Mouse (Mus musculus) ovary, postnatal 10 days (tissue): ENCODE measurements at regions not wholly inside any gene's neighbourhood (a gene's known extent, or its start where the extent isn't known, plus 50 kb on each side); places are given as distances from the start of the nearest gene placed in this dataset.

Experiments
- DNase-seq: peaks from one replicate; pipeline ENCODE4 v3.0.0; 2022; ENCODE audit warnings: low spot score

DNA sequence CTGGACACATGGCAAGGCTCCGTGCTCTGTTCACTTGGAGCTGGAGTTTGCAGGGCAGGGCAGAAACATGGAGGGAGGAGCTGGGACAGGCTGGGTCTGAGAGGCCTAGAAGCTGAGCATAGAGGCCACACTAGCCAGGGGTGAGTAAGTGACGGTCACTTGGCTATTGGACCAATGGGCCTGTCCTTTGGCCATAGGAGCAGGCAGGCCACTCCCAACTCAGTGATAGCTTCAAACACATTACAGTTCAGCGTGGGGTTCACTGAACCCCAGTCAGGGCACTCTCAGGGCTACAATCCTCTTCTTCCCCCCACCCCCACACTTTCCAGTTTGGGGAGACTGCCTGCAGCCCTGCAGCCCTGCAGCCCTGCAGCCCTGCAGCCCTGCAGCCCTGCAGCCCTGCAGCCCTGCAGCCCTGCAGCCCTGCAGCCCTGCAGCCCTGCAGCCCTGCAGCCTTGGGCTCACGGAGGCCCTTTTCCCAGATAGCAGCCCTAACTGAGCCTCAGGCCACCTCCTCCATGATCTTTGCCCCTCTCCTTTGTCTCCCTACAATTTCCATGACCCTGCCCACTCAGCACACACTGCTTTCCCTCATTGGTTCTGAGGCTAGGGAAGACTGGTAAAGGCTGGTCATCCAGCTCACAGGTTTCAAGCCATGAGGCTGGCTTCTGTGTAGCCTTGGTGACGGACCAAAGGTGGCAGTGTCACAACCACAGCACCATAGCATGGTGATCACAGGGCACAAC, 285.3 kb downstream of the Cdh26 start:
- DNase-seq: no peak

DNA sequence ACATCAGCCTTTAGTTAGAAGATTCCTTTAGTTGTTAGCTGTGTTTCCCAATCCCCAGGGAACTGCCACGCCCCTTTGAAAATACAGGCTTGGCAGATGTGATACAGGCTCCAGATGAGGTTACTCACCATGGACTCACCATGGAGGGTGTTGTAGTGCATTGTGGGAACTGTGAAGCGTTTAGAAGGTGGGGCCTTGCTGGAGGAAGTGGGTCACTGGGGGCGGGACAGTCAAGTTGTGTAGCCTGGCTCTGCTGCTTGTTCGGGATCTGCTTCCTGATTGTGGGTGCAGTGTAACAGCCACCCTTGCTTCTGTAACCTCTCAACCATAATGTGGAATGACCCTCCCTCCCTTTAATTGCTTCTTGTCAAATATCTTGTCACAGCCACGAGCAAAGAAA, 287.7 kb downstream of the Cdh26 start:
- DNase-seq: no peak

DNA sequence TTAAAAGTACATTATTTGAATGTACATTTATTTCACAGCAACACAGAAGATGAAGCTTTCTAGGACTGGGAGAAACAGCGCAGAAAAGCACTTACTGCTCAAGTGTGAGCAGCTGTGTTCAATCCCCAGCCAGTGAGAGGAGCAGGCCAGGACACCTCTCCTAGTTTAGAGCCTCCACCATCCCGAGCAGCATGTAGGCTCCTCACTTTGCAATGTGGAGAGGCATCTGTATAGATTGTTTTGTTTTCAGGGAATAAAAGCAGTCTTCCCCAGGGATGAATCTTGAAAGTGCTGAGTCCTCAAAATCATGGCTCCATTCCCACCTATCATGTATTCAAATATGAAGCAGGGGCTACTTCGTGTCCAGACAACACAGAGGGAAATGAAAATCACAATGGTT, 293.1 kb downstream of the Cdh26 start:
- DNase-seq: no peak

DNA sequence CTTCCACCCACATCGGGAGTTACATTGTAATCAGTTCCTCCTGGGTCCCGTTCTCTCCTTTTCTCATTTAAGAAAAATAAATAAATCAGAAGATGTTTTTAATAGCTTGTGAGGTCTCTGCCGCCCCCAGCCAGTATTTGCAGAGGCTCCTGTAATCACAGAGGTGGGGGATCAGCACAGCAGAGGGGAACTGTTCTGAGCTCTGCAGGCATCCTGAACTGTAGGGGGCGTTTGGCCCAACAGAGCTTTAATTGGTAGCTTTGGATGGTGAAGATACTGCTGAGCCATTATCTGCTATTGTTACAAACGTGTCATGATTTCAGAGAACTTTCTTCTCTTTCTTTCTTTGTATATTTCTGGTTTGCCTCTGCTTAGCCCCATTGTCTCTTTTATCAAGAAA, 293.9 kb downstream of the Cdh26 start:
- DNase-seq: no peak

DNA sequence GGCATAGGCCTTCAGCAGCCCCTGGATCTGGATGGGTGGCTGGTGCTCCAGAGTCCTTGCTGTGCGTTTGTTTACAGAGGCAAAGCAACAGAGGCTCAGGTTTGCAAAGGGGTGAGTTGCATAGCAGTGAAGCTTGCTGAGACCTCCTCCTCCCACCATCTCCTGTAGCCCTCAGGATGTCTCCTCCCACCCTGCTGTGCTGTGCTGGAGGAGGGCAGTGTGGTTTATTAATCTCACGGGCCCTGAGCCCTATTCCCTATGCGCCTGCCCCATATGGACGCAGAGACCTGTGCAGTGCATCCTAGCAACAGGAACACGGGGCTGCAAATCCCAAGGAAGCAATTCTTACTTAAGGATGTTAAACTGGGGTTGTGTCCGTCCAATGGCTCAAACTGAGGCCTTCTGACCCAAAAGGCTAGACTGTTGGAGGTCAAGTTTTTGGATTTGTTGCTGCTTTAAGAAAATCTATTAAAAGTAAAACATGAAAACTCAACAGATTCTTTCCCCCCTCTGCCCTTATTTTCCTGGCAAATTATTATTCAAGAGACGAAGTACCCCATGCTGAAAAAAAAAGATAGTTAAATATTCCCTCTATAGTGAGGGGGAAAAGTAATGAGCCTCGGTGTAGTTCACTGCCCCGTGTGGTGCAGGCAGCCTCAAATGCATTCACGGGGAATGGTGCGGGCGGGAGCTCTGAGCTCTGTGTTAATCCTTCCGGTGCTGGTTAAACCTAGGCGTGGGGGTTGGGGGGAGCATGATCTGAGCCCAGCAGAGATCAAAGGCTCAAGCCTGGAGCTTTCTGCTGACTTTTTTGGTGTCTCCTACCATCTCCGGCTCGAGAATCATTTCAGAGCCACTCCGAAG, 297.8 kb downstream of the Cdh26 start:
- DNase-seq: no peak

DNA sequence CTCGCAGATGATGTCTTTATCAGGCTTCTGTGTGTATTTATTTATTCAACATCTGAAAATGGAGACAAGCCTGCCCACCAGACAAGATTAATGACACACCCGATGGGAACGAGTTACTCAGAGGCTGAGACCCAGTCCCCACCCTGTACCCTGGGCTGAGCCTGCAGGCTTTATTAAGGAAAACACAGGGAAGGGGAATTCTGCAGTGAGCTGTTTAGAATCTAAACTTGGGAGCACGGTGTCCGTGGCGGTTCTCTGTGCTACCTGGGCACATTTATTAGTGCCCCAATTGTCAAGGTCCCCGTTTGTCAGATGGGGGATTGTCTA, 298.4 kb downstream of the Cdh26 start:
- DNase-seq: no peak

DNA sequence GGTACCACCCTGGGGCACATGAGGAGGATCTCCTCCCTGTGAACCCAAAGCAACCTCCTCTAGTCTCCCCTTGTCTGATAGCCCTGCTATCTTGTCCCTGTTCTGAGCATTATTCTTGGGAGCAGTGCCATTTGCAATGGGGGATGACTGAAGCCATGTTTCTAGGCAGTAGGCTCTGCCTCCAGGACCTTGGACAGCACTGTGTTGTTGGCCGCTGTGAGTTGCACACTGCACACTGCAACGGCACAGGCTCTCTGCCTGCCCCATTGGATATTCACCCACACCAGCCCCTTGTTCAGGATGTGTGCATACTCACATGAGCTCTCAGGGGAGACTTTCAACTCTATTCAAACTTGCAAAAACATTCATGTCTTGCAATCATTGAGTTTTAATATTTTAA, 304.8 kb downstream of the Cdh26 start:
- no peak for DNase-seq

DNA sequence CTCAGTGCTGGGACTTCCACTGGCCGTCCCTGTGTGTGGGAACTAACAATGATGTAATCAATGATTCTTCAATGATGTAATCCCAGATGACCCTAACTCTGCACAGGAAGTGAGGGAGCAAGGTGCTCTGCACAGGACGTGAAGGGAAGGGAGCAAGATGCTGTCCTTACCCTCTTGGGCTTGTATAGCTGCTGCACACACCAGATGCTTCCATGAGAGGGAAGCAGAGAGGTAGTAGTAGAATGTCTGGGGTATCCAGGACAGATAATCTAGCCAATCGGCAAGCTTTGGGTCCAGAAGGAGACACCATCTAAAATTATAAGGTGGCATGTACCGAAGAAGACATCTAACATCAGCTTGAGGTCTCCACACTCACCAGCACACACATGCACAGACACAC, 314.3 kb downstream of the Cdh26 start:
- DNase-seq: no peak

DNA sequence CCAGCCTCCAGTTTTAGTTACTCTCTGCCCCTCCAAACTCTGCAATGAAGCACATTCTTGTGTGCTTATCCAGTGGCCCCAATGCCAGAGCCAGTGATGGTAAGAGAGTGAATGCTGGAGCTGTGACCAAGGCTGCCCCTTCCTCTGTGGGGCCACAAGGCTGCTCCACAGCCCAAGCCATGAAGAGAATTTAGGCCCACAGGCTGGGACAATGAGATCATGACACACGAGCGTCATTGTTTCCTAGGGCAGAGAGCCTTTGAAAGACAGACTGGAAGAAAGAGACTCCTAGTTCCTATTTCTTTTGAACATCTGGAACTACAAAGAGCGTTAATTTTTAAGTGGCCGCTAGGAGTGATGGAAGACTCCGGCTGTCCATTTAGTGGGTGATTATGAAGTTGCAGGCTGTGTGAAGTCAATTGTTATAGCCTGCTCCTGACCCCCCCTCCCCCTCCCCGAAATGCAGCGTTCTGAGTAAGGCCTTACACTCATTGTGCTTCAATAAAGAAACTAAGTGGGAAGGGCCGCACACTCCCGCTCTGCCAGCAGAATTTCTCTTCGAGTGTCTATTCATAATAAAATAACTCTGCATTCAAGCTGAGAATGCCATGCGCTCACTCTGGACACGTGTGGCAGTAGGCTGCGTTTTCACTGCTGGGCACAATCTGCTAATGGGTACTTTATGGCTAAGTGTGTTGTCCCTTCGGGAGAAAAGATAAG, 315.1 kb downstream of the Cdh26 start:
- DNase-seq: no peak

DNA sequence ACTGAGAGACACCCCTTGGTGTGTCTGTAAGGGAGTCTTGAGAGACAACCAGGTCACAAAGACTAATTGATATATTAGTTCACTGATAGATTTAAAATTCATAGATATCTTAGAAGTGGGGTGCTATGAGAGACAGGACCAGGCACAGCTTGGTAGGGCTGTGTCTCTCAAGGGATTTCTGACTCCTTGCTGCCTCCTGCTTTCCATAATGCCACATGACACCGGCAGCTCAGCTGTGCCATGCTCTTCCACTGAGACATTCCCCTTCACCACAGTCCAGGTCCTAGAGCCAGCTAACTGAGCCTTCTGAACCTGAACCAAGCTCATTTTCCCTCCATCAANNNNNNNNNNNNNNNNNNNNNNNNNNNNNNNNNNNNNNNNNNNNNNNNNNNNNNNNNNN, 320.9 kb downstream of the Cdh26 start:
- no peak for DNase-seq

DNA sequence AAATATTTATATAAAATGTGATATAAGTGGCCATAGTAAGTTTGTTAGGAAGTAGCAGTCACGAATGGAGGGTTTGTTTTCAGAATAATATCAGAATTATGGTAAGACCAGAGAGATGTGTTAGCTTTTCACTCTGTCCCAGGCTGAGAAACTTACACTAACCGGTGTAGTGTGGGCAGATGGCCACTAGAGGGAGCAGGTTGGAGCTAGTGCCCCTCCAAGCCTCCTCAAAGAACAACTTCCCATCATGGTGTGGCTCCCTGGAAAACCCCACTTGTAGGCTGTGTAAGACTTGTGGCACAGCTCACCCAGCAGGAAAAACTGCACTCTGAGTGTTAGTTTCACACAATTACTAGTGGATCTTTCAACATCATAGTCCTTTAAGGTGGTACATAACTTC, 328.0 kb downstream of the Cdh26 start:
- peak; percentile 31 for DNase-seq

DNA sequence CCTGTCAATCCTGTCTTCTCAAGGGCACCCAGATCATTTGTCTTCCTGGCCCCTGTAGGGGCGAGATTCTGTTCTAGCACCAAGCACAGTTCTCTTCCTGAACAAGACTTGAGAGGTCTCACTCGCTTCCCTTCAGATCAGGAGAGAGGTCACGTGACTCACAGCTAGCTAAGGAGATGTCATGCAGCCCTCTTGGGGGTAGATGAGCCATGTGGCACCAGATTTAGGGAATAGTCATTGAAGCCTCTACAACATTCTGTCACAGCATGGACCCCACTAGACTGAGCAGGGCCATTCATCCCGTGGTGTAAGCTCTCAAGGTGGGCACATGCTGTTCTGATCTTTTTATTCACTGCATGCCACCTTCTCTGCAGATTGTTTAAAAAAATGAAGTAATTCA, 338.2 kb downstream of the Cdh26 start:
- DNase-seq: no peak

DNA sequence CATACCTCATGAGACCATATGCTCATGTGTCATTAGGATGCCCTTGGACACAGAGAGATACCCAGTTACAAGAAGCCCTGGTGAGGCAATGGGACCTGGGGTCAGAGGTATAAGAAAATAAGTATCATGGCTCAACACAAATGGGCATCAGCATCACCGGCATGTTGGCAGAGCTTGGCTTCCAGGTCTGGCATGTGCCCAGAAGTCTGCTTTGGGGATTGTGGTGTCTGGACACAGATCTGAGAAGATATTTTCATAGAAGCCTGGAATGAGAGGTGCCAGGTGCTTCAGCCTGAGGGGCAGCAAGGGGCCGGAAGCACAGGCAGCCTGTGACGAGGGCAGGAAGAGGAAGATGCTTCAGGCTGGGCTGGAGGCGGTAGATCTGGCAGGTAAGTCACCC, 338.7 kb downstream of the Cdh26 start:
- DNase-seq: no peak

DNA sequence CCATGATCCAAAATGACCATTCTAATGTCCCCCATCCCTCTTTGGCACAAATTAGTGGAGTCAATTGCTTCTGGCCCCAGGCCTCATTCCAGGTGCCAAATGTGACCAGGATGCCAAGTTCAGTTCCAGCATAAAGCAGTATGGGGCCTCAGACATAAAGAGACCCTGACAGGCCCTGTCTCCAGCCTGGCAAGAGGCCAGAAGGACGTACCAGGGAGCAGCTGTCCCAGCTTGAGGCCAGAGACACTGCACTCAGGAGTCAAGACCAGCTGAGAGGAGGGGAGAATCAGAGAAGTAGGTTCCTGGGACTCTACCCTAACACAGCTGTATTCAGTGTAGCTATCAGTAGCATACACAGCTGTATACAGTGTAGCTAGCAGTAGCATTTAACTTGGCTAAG, 341.1 kb downstream of the Cdh26 start:
- no peak for DNase-seq

DNA sequence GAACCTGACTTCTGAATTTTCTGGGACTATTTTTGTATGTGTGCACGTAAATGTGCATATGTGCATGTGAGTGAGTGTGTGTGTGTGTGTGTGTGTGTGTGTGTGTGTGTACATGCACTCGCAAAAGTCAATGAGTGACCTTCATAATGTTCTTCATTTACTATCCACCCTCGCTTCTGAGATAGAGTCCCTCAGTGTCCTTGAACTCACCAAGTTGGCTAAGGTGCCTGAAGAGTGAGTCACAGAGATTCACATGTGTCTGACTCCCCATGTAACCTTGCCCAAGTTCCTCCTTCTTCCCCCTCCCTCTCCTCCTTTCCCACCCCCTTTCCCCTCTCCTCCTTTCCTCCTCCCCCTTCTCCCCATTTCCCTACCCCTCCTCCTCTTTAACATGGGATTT, 341.6 kb downstream of the Cdh26 start:
- DNase-seq: no peak

DNA sequence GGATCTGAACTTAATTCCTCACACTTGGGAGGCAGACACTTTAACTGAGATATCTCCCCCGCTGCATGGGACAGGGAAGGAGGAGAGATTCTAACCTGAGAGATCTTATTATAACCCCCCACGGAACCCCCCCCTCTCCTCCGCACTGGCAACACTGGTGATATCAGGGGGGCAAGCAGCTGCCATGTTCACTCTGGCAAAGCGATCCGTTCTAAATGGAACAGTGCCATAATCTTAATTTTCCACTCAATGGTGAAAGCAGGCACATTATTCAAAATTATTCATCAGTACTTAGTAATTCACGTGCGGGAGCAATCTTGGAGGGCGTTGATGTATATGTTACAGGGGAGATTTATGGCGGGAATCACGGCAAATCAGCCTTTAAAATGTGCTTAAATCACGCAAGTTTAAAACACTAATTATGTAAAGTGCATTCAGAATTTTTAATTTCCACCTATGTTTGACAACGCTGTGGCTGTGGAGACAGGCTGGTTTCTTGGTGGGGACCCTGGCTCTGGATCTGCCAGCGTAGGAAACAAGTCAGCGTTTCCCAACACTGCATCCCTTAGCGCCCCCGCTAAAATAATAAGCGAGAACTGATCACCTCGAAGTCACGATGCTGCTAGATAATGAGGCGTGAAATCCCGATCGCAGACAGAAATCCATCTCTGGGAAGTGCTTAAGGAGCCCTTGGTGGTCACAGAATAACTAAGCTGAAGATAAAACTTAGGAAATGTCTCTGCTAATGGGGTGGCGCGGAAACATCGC, 354.7 kb downstream of the Cdh26 start:
- no peak for DNase-seq

DNA sequence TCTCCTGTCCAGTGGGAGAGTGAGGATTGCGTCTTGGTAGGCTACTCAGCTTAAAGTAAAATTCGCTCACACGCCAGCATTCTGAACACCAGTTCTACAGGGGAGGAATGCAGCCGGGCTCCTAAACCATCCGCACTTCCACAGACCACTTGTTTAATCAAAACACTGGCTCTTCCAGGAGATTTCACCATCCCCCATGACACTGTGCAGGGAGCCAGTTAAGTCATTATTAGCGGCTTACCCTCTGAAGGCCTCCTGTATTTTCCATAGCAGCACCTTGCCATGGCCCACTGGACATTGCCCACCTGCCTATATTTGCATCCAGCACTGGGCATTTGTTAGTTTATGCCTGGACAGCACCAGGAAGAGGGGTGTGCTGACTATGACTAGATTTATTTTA, 355.5 kb downstream of the Cdh26 start:
- DNase-seq: no peak

DNA sequence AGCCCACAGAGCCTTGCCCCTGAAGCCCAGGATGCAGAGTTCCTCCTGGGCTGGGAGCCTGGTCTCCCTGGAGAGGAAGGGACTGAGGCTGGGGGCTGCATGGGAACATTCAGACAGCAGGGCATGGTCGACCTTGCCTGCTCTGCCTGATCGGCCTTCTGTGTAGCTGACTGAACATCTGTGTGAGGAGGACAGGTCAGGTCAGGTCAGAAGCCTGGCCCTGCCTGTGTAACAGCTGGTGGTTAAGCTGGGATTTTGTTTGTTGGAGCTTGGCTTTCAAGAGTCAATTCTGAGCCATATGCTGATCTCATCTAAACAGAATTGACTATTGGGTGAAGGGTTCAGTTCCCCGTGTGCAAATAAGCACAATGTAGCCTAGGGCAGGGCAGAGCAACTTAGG, 365.5 kb downstream of the Cdh26 start:
- DNase-seq: no peak

DNA sequence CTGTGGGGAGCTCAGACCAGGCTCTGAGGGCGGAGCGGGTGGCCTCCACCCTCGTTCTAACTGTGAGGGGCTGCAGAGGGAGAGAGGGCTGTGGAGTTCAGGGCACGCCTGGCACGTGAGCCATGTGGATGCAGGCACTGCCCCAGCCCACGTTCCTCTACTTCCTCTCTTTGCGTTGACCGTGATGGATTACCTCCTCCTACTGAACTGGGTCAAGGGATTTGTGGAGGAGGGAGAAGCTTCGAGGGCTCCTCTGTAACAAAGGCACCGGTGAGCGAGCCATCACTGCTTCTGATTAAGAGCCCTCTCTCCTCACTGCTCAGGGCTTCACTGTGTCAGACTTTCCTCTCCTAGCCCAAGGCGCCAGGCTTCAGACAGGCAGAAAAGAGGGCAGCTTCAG, 371.1 kb downstream of the Cdh26 start:
- no peak for DNase-seq

DNA sequence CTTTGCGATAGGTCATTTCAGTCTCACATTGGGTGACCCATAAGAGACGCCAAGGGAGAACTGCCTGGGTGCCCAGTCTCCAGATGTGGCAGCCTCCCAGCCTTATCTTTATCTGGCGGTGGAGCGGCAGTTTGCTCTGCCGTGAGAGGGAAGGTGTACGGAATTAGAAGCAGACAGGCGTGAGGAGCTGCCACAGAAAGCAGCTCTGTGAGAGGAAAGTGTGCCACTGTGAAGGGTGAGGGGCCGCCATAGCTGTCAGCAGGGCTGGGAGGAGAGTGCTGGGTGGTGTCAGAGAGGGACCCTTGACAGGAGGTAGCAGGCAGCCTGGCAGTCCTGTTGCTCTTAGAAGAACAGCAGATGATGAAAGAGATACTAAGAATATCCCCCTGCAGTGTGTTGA, 375.0 kb downstream of the Cdh26 start:
- DNase-seq: no peak

DNA sequence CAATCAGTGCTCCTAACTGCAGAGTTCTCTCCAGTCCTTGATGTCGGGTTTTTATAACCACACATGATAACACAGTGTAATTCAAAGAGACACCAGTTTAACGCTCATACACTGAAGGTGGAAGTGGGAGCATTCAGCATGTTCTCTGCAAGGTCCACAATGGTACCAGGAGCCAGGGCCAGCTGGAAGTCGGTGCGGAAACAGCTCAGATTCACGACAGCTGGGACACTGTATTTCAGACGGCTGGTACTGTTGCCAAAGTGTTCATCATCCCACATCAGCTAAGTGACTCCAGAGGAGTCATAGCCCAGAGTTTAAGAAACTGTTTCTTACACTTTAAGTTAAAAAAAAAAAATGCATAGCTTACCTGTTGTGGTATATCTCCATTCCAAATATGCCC, 391.2 kb downstream of the Cdh26 start:
- no peak for DNase-seq

DNA sequence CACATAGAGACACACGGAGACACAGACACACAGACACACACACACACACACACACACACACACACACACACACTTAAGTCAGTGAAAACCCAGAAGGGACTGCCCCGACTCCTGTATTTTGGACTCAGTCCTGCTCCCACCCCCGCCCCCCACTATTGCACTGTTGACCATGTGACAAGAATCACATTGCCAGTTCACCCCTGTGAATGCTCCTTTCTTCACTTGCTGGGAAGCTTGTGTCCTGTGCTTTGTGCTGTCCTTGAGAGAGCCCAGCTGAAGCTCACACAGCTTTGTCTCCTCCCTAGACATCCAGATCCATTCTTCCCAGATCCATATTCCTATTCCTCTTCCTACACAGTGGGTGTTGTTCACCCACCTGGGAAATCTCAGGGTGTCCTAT, 400.0 kb downstream of the Cdh26 start:
- DNase-seq: no peak
